Mouse (Mus musculus) kidney, embryonic 14.5 days (tissue): Measurements from ENCODE around the gene Nod1. TPM values are rescaled to one million over a fixed set of nuclear protein-coding genes. Genes with fewer than 3 reads are reported as not detected.

Experiments used
- ATAC-seq: fragments of 200-750 bp; cut with Nextera tagmentation; 2 replicates; pipeline ENCODE4 v1.8.0; 2017; ENCODE audit warnings: moderate number of reproducible peaks, mild to moderate bottlenecking, moderate TSS enrichment, moderate library complexity; ENCODE audit not compliant: low FRiP score, low TSS enrichment
- H3K27ac ChIP-seq: fragments of 300-500 bp; sonication (generic); 2 replicates; pipeline ENCODE4 v1.5.1; 2014; ENCODE audit warnings: low read depth, mild to moderate bottlenecking, low read length, moderate library complexity, mixed read lengths
- H3K27me3 ChIP-seq: fragments of 300-500 bp; sonication (generic); 2 replicates; pipeline ENCODE4 v1.6.1; 2014; ENCODE audit warnings: mild to moderate bottlenecking, low read length; ENCODE audit not compliant: control insufficient read depth, insufficient read depth
- H3K36me3 ChIP-seq: fragments of 300-500 bp; sonication (generic); 2 replicates; pipeline ENCODE4 v1.6.1; 2014; ENCODE audit warnings: low read length, mixed read lengths; ENCODE audit not compliant: control insufficient read depth, insufficient read depth
- H3K4me1 ChIP-seq: fragments of 300-500 bp; sonication (generic); 2 replicates; pipeline ENCODE4 v1.6.1; 2014; ENCODE audit warnings: low read length, mixed read lengths; ENCODE audit not compliant: control insufficient read depth, insufficient read depth
- H3K4me2 ChIP-seq: fragments of 300-500 bp; sonication (generic); replicated peaks from 2 replicates; pipeline ENCODE4 v1.6.1; 2014; ENCODE audit warnings: low read depth, mild to moderate bottlenecking, low read length
- H3K4me3 ChIP-seq: fragments of 300-500 bp; sonication (generic); 2 replicates; pipeline ENCODE4 v1.5.1; 2014; ENCODE audit warnings: mild to moderate bottlenecking, low read length
- H3K9ac ChIP-seq: fragments of 300-500 bp; sonication (generic); 2 replicates; pipeline ENCODE4 v1.6.1; 2014; ENCODE audit warnings: low read depth, mild to moderate bottlenecking, low read length, moderate library complexity
- H3K9me3 ChIP-seq: fragments of 300-500 bp; sonication (generic); 2 replicates; pipeline ENCODE4 v1.6.1; 2016; ENCODE audit warnings: low read length; ENCODE audit not compliant: control insufficient read depth
- WGBS: fragments of 180-500 bp; shearing (Covaris S2); extraction: QIAGEN DNeasy Blood & Tissue Kit; methylation state at CpG from one replicate; pipeline ENCODE4 v1.1.7; 2014; 5-methylcytosine and 5-hydroxymethylcytosine counted together
- polyA plus RNA-seq: library from polyadenylated mRNA; unstranded; fragments of >200 nt; fragmentation: Nextera tagmentation; extraction: Ambion mirVana; gene quantifications from 2 replicates; pipeline ENCODE4 v1.2.1, GENCODE M21; 2014

Gene Nod1
- 1.8 and 3.6 TPM in 2 replicates for polyA plus RNA-seq

- H3K9ac ChIP-seq = peak within 1 kb of the TSS; percentile 71
- H3K9me3 ChIP-seq = no peaks in the 10 kb centered on the region
- H3K36me3 ChIP-seq = no peaks in the 10 kb centered on the region
- H3K27me3 ChIP-seq = peaks cover 6% of the 10 kb centered on the region; the same call in 1 of the 2 replicates
- H3K4me2 ChIP-seq = peak within 1 kb of the TSS; percentile 79
- no peak within 1 kb of the TSS for H3K27ac ChIP-seq
- peak within 1 kb of the TSS; percentile 64 for H3K4me3 ChIP-seq
- no peaks in the 10 kb centered on the region for H3K4me1 ChIP-seq
- ATAC-seq = peak; percentile 90
- 3% methylated on average over 53 of the region's 53 CpGs for WGBS
These were observed at the start of gene Nod1 for GRCm38 (mm10) chr6:54972111-54972928. Gene Nod1, minus strand, starts transcription at chr6:54972612.

- Histone ChIP-seq H3K4me3 (no peak overlapping the region), H3K4me2 (no peak overlapping the region), H3K27me3 (no peaks in the 10 kb centered on the region; the same call in 1 of the 2 replicates), H3K36me3 (no peaks in the 10 kb centered on the region), H3K4me1 (no peaks in the 10 kb centered on the region), H3K9ac (no peak overlapping the region), H3K9me3 (no peaks in the 10 kb centered on the region), H3K27ac (no peak overlapping the region)
- no peak for ATAC-seq
- 86% methylated on average over 7 of the region's 7 CpGs for WGBS
These were observed 49.4 kb upstream of the Nod1 start for GRCm38 (mm10) chr6:55021806-55022205.

GRCm38 (mm10) chr6:55018417-55018816 is 46.0 kb upstream of the Nod1 start:
- 79% methylated on average over 2 of the region's 2 CpGs for WGBS
- no peak overlapping the region for H3K4me3 ChIP-seq
- no peaks in the 10 kb centered on the region; the same call in 1 of the 2 replicates for H3K27me3 ChIP-seq
- H3K4me2 ChIP-seq = no peak overlapping the region
- no peaks in the 10 kb centered on the region for H3K36me3 ChIP-seq
- no peaks in the 10 kb centered on the region for H3K9me3 ChIP-seq
- H3K4me1 ChIP-seq = no peaks in the 10 kb centered on the region
- no peak overlapping the region for H3K27ac ChIP-seq
- no peak; the same call in 1 of the 2 replicates for ATAC-seq
- no peak overlapping the region for H3K9ac ChIP-seq

- 28% methylated on average over 15 of the region's 15 CpGs for WGBS
- H3K9ac ChIP-seq = no peak overlapping the region
- H3K27ac ChIP-seq = no peak overlapping the region
- H3K4me3 ChIP-seq = no peak overlapping the region
- ATAC-seq = peak; percentile 25; the same call in 1 of the 2 replicates
- H3K4me1 ChIP-seq = no peaks in the 10 kb centered on the region
- H3K4me2 ChIP-seq = no peak overlapping the region
- no peaks in the 10 kb centered on the region for H3K36me3 ChIP-seq
- no peaks in the 10 kb centered on the region; the same call in 1 of the 2 replicates for H3K27me3 ChIP-seq
- H3K9me3 ChIP-seq = no peaks in the 10 kb centered on the region
These were observed 44.5 kb upstream of the Nod1 start for GRCm38 (mm10) chr6:55016710-55017583.

GRCm38 (mm10) chr6:55016236-55016635 is 43.8 kb upstream of the Nod1 start:
- WGBS = 9% methylated on average over 5 of the region's 5 CpGs
- H3K36me3 ChIP-seq = no peaks in the 10 kb centered on the region
- H3K4me2 ChIP-seq = no peak overlapping the region
- H3K27ac ChIP-seq = no peak overlapping the region
- no peak overlapping the region for H3K4me3 ChIP-seq
- H3K9ac ChIP-seq = no peak overlapping the region
- no peaks in the 10 kb centered on the region for H3K9me3 ChIP-seq
- H3K27me3 ChIP-seq = no peaks in the 10 kb centered on the region; the same call in 1 of the 2 replicates
- H3K4me1 ChIP-seq = no peaks in the 10 kb centered on the region
- ATAC-seq = peak; percentile 68; the same call in 1 of the 2 replicates

- H3K27me3 ChIP-seq = no peaks in the 10 kb centered on the region; the same call in 1 of the 2 replicates
- H3K9ac ChIP-seq = no peak overlapping the region
- H3K27ac ChIP-seq = no peak overlapping the region
- H3K4me2 ChIP-seq = no peak overlapping the region
- ATAC-seq = no peak
- H3K36me3 ChIP-seq = no peaks in the 10 kb centered on the region
- H3K4me1 ChIP-seq = no peaks in the 10 kb centered on the region
- no peaks in the 10 kb centered on the region for H3K9me3 ChIP-seq
- no peak overlapping the region for H3K4me3 ChIP-seq
- 90% methylated on average over 3 of the region's 3 CpGs for WGBS
These were observed 41.8 kb upstream of the Nod1 start for GRCm38 (mm10) chr6:55014184-55014583.

GRCm38 (mm10) chr6:55012516-55012915 is 40.1 kb upstream of the Nod1 start:
- Histone ChIP-seq H3K4me3 (no peak overlapping the region), H3K27me3 (no peaks in the 10 kb centered on the region), H3K4me2 (no peak overlapping the region), H3K36me3 (no peaks in the 10 kb centered on the region), H3K9me3 (no peaks in the 10 kb centered on the region), H3K9ac (no peak overlapping the region), H3K4me1 (no peaks in the 10 kb centered on the region), H3K27ac (no peak overlapping the region)
- WGBS = 46% methylated on average over 7 of the region's 7 CpGs
- ATAC-seq = no peak

GRCm38 (mm10) chr6:55010330-55011091 is 38.1 kb upstream of the Nod1 start:
- Histone ChIP-seq H3K4me1 (no peaks in the 10 kb centered on the region), H3K4me2 (no peak overlapping the region), H3K9ac (no peak overlapping the region), H3K27me3 (no peaks in the 10 kb centered on the region), H3K4me3 (no peak overlapping the region), H3K9me3 (no peaks in the 10 kb centered on the region), H3K27ac (no peak overlapping the region), H3K36me3 (no peaks in the 10 kb centered on the region)
- WGBS = 64% methylated on average over 4 of the region's 4 CpGs
- ATAC-seq = no peak
